Mouse (Mus musculus): ENCODE data around the gene Plek2. TPM values are rescaled to one million over a fixed set of nuclear protein-coding genes. Genes with fewer than 3 reads are reported as not detected.

The Plek2 gene
- total RNA-seq, 2 experiments from 2014 or later: 0.14 TPM; not detected in 1

Other genes with a start within 250 kb of the Plek2 start
- gene Fam71d, start 215.4 kb downstream of the Plek2 start, total RNA-seq (2021): not detected
- 10 to 100 TPM; 12.1 to 19.2 TPM for gene Mpp5, start 158.1 kb downstream of the Plek2 start, total RNA-seq (2021)
- 10 to 100 TPM; 64.3 to 67.3 TPM for gene Atp6v1d, start 45.3 kb downstream of the Plek2 start, total RNA-seq (2021)
- 10 to 100 TPM; 37.1 to 42.4 TPM for gene Eif2s1, start 45.1 kb downstream of the Plek2 start, total RNA-seq (2021)
- gene Tmem229b, start 100.7 kb upstream of the Plek2 start, total RNA-seq (2021): 1 to 10 TPM; 2.5 to 5.5 TPM
- gene Plekhh1, start 122.2 kb upstream of the Plek2 start, total RNA-seq (2021): 1 to 10 TPM in 1 of 2 experiments, under 1 TPM in 1; 0.71 to 1.0 TPM
- gene Pigh, start 182.7 kb upstream of the Plek2 start, total RNA-seq (2021): 1 to 10 TPM; 1.7 to 2.4 TPM
- gene Arg2, start 223.8 kb upstream of the Plek2 start, total RNA-seq (2021): not detected